ENCODE assay signal across 23 mouse cellular contexts in genomic region chr10:41231163-41231835, GRCm38 (mm10).
DNase-seq lines count a peak whose midpoint lies in the region; ATAC-seq and TF ChIP-seq lines count a peak whose summit lies in the region.
"Had no signal": no experiment of that assay in that cellular context is flagged by ENCODE, and none has a peak within 500 bp of the region (broad histone marks: within the 10 kb centered on the region; RNA-seq: fewer than 3 reads in every experiment).

No protein-coding gene starts in this region.

- H3K27ac ChIP-seq in liver, embryonic 12.5 days, result peak overlapping the region; percentile 49; the same call in 1 of the 2 replicates
- peak overlapping the region; percentile 91 for H3K27ac ChIP-seq in MEL (ENCODE audit: control insufficient read depth, low read depth, low read length)
- H3K27ac ChIP-seq in embryonic facial prominence, embryonic 10.5 days (replicated peaks), result no peak overlapping the region
- H3K27ac ChIP-seq: embryonic facial prominence, embryonic 12.5 days; embryonic facial prominence, embryonic 15.5 days; heart, adult 2 months; hindbrain, embryonic 12.5 days; hindbrain, embryonic 15.5 days had no signal

- no peak overlapping the region for H3K4me3 ChIP-seq in liver, embryonic 12.5 days
- H3K4me3 ChIP-seq in MEL (ENCODE audit: control insufficient read depth in 1 of 2, insufficient read depth in 1 of 2, low read depth in 2 of 2, low read length in 2 of 2), result no peak overlapping the region
- H3K4me3 ChIP-seq in embryonic facial prominence, embryonic 10.5 days, result no peak overlapping the region
- H3K4me3 ChIP-seq: embryonic facial prominence, embryonic 12.5 days; embryonic facial prominence, embryonic 15.5 days; heart, adult 2 months; hindbrain, embryonic 12.5 days; hindbrain, embryonic 15.5 days had no signal

- TF ChIP-seq EP300 in MEL (IDR thresholded peaks at IDR 0.05; ENCODE audit: low read depth in 1 of 2, low read length in 2 of 2), result peak in 1 of 2 experiments; percentile 19; a peak in 2 of 4 replicates

- H3K79me2 ChIP-seq in MEL (ENCODE audit: control insufficient read depth, insufficient read depth, low read length, poor library complexity), result no peaks in the 10 kb centered on the region

- DNase-seq in liver (no peak), 416B (ENCODE audit: low read depth) (peak; percentile 74), MEL (ENCODE audit: low read depth, low spot score) (peak; percentile 83)
- no peak for DNase-seq in embryonic facial prominence, embryonic 10.5 days (ENCODE audit: low spot score)
- DNase-seq: adrenal gland, postnatal 14 days; cerebellum, adult 11-12 months; cerebellum, adult 8-10 months; cerebellum, postnatal 10 days; cerebellum, postnatal 36 days; forebrain, postnatal 0 days; gastrocnemius, postnatal 10 days; gastrocnemius, postnatal 36 days; heart, adult 2 months had no signal

- TF ChIP-seq CTCF in MEL (IDR thresholded peaks at IDR 0.05 in 2 of 3, conservative IDR thresholded peaks at IDR 0.05 in 1 of 3; ENCODE audit: control insufficient read depth in 1 of 3, insufficient read depth in 1 of 3, low read depth in 2 of 3, low read length in 3 of 3, poor library complexity in 1 of 3, severe bottlenecking in 1 of 3), result no peak

- WGBS in liver, embryonic 12.5 days (ENCODE audit: insufficient replicate concordance), result 75% methylated on average over 6 of the region's 6 CpGs
- 79% methylated on average over 6 of the region's 6 CpGs for WGBS in embryonic facial prominence, embryonic 10.5 days

- H3K4me1 ChIP-seq in liver, embryonic 12.5 days, result peaks cover 36% of the 10 kb centered on the region
- H3K4me1 ChIP-seq in MEL (ENCODE audit: control insufficient read depth in 1 of 2, insufficient read depth in 2 of 2, low read length in 2 of 2), result peaks cover 14 to 27% of the 10 kb centered on the region in 2 experiments
- H3K4me1 ChIP-seq in embryonic facial prominence, embryonic 10.5 days, result no peaks in the 10 kb centered on the region; the same call in 1 of the 2 replicates
- H3K4me1 ChIP-seq: embryonic facial prominence, embryonic 12.5 days; embryonic facial prominence, embryonic 15.5 days; hindbrain, embryonic 12.5 days; hindbrain, embryonic 15.5 days had no signal

- no peak for TF ChIP-seq POLR2A in MEL (IDR thresholded peaks at IDR 0.05; ENCODE audit: control insufficient read depth in 1 of 2, insufficient read depth in 1 of 2, low read depth in 1 of 2, low read length in 2 of 2, poor library complexity in 1 of 2)

- no peak overlapping the region for H3K4me2 ChIP-seq in liver, embryonic 12.5 days
- H3K4me2 ChIP-seq: embryonic facial prominence, embryonic 12.5 days; embryonic facial prominence, embryonic 15.5 days; heart, embryonic 11.5 days; hindbrain, embryonic 12.5 days; hindbrain, embryonic 15.5 days had no signal

- no peak overlapping the region for H3K9ac ChIP-seq in liver, embryonic 12.5 days
- peak overlapping the region; percentile 46 for H3K9ac ChIP-seq in MEL (ENCODE audit: control insufficient read depth, low read depth, low read length, poor library complexity, severe bottlenecking)
- H3K9ac ChIP-seq: embryonic facial prominence, embryonic 12.5 days; embryonic facial prominence, embryonic 15.5 days; forebrain, postnatal 0 days; hindbrain, embryonic 12.5 days; hindbrain, embryonic 15.5 days had no signal

- no peak for ATAC-seq in liver, embryonic 12.5 days
- ATAC-seq in common myeloid progenitor, adult 5-6 weeks (replicated peaks; ENCODE audit: low read depth, poor library complexity, severe bottlenecking), result peak; percentile 66
- ATAC-seq: activated CD4-positive, CD25-positive, alpha-beta regulatory T cell, adult 4 months; forebrain, embryonic 14.5 days; forebrain, postnatal 0 days; intestine, postnatal 0 days had no signal

- H3K27me3 ChIP-seq in liver, embryonic 12.5 days (replicated peaks), result no peaks in the 10 kb centered on the region
- no peaks in the 10 kb centered on the region for H3K27me3 ChIP-seq in MEL (ENCODE audit: control insufficient read depth in 1 of 2, insufficient read depth in 2 of 2, low read length in 2 of 2)
- H3K27me3 ChIP-seq in embryonic facial prominence, embryonic 10.5 days (replicated peaks; ENCODE audit: low read depth, poor library complexity, severe bottlenecking), result no peaks in the 10 kb centered on the region
- H3K27me3 ChIP-seq: embryonic facial prominence, embryonic 12.5 days; embryonic facial prominence, embryonic 15.5 days; hindbrain, embryonic 12.5 days; hindbrain, embryonic 15.5 days had no signal

- H3K9me3 ChIP-seq in liver, embryonic 12.5 days (replicated peaks), result no peaks in the 10 kb centered on the region
- H3K9me3 ChIP-seq in MEL (replicated peaks; ENCODE audit: insufficient read depth, low read length), result no peaks in the 10 kb centered on the region
- H3K9me3 ChIP-seq in embryonic facial prominence, embryonic 10.5 days, result no peaks in the 10 kb centered on the region
- H3K9me3 ChIP-seq: embryonic facial prominence, embryonic 15.5 days; hindbrain, embryonic 12.5 days; hindbrain, embryonic 15.5 days had no signal

- peaks cover 12% of the 10 kb centered on the region for H3K36me3 ChIP-seq in liver, embryonic 12.5 days
- H3K36me3 ChIP-seq in MEL (ENCODE audit: control insufficient read depth in 1 of 2, insufficient read depth in 2 of 2, low read length in 2 of 2), result peaks cover 0 to 33% of the 10 kb centered on the region in 2 experiments; a peak in 2 of 4 replicates
- H3K36me3 ChIP-seq in embryonic facial prominence, embryonic 10.5 days (replicated peaks), result no peaks in the 10 kb centered on the region; the same call in 1 of the 2 replicates
- H3K36me3 ChIP-seq: embryonic facial prominence, embryonic 12.5 days; embryonic facial prominence, embryonic 15.5 days; hindbrain, embryonic 12.5 days; hindbrain, embryonic 15.5 days had no signal

- TF ChIP-seq RAD21 in MEL (IDR thresholded peaks at IDR 0.05; ENCODE audit: low read depth, low read length), result no peak

TF ChIP-seq in MEL, 35 proteins besides CTCF, POLR2A, EP300 and RAD21:
- no peak for TF ChIP-seq MAFK (IDR thresholded peaks at IDR 0.05; ENCODE audit: borderline replicate concordance, low read depth, low read length)
- no peak for TF ChIP-seq UBTF (IDR thresholded peaks at IDR 0.05; ENCODE audit: borderline replicate concordance, insufficient read depth, low read depth, low read length)
- TF ChIP-seq ZNF384 (IDR thresholded peaks at IDR 0.05; ENCODE audit: low read depth, low read length), result no peak
- 0 out of 2 replicates have a peak, but pooled peaks have one; percentile 26 for TF ChIP-seq HCFC1 (IDR thresholded peaks at IDR 0.05; ENCODE audit: low read depth, low read length)
- TF ChIP-seq USF2 (IDR thresholded peaks at IDR 0.05; ENCODE audit: borderline replicate concordance in 1 of 2, insufficient read depth in 1 of 2, low read depth in 1 of 2, low read length in 2 of 2), result no peak
- no peak for TF ChIP-seq ELF1 (IDR thresholded peaks at IDR 0.05; ENCODE audit: low read depth, low read length)
- TF ChIP-seq GABPA (IDR thresholded peaks at IDR 0.05; ENCODE audit: low read depth, low read length), result no peak
- 0 out of 2 replicates have a peak, but pooled peaks have one; percentile 3 for TF ChIP-seq ETS1 (IDR thresholded peaks at IDR 0.05; ENCODE audit: low read depth, low read length)
- no peak for TF ChIP-seq ZMIZ1 (IDR thresholded peaks at IDR 0.05; ENCODE audit: low read depth, low read length)
- no peak for TF ChIP-seq TBP (IDR thresholded peaks at IDR 0.05; ENCODE audit: low read depth, low read length)
- TF ChIP-seq MAX (IDR thresholded peaks at IDR 0.05; ENCODE audit: low read length), result peak; percentile 83
- no peak for TF ChIP-seq TAL1 (IDR thresholded peaks at IDR 0.05; ENCODE audit: low read length)
- TF ChIP-seq MYB (IDR thresholded peaks at IDR 0.05; ENCODE audit: low read depth, low read length), result no peak
- no peak for TF ChIP-seq CHD1 (IDR thresholded peaks at IDR 0.05; ENCODE audit: low read depth, low read length)
- no peak for TF ChIP-seq SMC3 (IDR thresholded peaks at IDR 0.05; ENCODE audit: low read depth, low read length)
- no peak for TF ChIP-seq MEF2A (IDR thresholded peaks at IDR 0.05; ENCODE audit: extremely low read depth, insufficient replicate concordance, low read depth, low read length, poor library complexity, severe bottlenecking)
- TF ChIP-seq NRF1 (IDR thresholded peaks at IDR 0.05; ENCODE audit: insufficient read depth, low read depth, low read length, poor library complexity, severe bottlenecking), result no peak
- TF ChIP-seq MYC (IDR thresholded peaks at IDR 0.05; ENCODE audit: low read depth, low read length), result peak; percentile 43; the same call in 1 of the 2 replicates
- no peak for TF ChIP-seq JUND (IDR thresholded peaks at IDR 0.05; ENCODE audit: low read depth, low read length)
- peak; percentile 65; the same call in 1 of the 2 replicates for TF ChIP-seq BHLHE40 (IDR thresholded peaks at IDR 0.05; ENCODE audit: borderline replicate concordance, low read depth, low read length)
- no peak for TF ChIP-seq NELFE (IDR thresholded peaks at IDR 0.05; ENCODE audit: low read depth, low read length)
- peak; percentile 35; the same call in 1 of the 2 replicates for TF ChIP-seq USF1 (IDR thresholded peaks at IDR 0.05; ENCODE audit: low read depth, low read length)
- no peak for TF ChIP-seq POLR2AphosphoS2 (IDR thresholded peaks at IDR 0.05; ENCODE audit: low read length)
- no peak for TF ChIP-seq GATA1 (IDR thresholded peaks at IDR 0.05; ENCODE audit: low read depth, low read length)
- no peak for TF ChIP-seq ZKSCAN1 (IDR thresholded peaks at IDR 0.05; ENCODE audit: low read depth, low read length)
- no peak for TF ChIP-seq E2F4 (IDR thresholded peaks at IDR 0.05; ENCODE audit: borderline replicate concordance, low read depth, low read length)
- no peak for TF ChIP-seq KAT2A (conservative IDR thresholded peaks at IDR 0.05; ENCODE audit: low read depth, low read length)
- TF ChIP-seq RCOR1 (IDR thresholded peaks at IDR 0.05; ENCODE audit: low read depth, low read length), result no peak
- TF ChIP-seq MXI1 (IDR thresholded peaks at IDR 0.05; ENCODE audit: low read depth, low read length), result peak; percentile 56; the same call in 1 of the 2 replicates
- no peak for TF ChIP-seq POLR2AphosphoS5 (IDR thresholded peaks at IDR 0.05; ENCODE audit: borderline replicate concordance, low read depth, low read length)
- no peak for TF ChIP-seq TCF12 (IDR thresholded peaks at IDR 0.05; ENCODE audit: low read depth, low read length)
- TF ChIP-seq SIN3A (IDR thresholded peaks at IDR 0.05; ENCODE audit: low read length), result no peak
- TF ChIP-seq CHD2 (IDR thresholded peaks at IDR 0.05; ENCODE audit: low read length), result no peak
- peak; percentile 84 for TF ChIP-seq MAZ (IDR thresholded peaks at IDR 0.05; ENCODE audit: low read depth, low read length)
- TF ChIP-seq ZC3H11A (IDR thresholded peaks at IDR 0.05; ENCODE audit: low read depth, low read length), result no peak

Comparison
In these comparisons a context has a peak if more than half of its experiments do, and no peak if none do; other contexts are left out.
1. DNase-seq: peak in 416B (single experiment) and MEL (single experiment); none in liver (single experiment) and embryonic facial prominence, embryonic 10.5 days (single experiment).